Mouse (Mus musculus): ENCODE results near the gene Banp.
A peak's percentile ranks its signal among the peaks of the same experiment; 100 is the strongest.

The Banp gene

DNA sequence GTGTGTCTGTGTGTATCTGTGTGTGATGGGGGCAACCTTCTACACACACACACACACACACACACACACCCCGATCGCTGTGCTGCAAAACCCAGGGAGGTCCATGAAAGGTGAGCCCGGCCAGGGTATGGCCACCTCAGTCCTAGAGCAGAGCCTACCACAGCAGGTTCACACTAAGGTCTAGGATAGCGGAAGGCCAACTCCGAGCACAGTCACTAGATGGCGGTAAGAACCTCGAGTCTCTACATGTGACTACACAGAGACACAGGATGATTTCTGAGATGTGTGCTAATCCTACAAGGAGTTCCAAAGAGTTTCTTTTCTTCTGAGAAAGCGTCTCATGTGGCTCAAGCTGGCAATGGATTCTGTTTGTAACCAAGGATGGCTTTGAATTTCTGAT lies 22.2 kb upstream of the Banp start:
- peak; percentile 79 to 81 for DNase-seq

DNA sequence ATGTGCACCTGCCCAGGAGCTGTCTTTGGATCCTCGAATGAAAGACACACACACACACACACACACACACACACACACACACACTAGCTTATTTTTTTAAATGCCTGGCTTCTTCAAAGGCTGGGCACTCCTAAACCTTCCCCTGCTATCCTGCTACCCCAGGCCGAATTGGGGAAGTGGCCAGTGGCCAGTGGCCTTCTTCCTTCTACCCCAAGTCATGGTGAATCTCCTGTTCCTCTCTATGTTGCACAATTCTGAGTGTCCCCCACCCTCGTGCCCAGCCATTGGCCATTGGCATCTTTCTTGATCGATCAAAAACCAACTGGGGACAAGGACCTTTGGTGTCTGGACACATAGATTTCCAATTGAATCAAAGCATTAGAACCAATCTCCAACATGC lies 19.5 kb upstream of the Banp start:
- DNase-seq: no peak

DNA sequence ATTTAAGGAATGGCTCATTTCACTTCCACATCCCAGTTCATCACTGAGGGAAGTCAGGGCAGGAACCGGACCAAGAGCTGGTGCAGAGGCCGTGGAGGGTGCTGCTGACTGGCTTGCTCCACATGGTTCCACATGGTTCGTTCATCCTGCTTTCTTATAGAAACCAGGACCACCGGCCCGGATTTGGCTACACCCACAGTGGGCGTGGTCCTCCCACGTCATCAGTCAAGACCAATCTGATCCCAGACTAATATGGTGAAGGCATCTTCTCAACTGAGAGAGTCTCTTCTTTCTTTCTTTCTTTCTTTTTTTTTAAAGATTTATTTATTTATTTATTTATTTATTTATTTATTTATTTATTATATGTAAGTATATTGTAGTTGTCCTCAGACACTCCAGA lies 18.0 kb upstream of the Banp start:
- no peak for DNase-seq

DNA sequence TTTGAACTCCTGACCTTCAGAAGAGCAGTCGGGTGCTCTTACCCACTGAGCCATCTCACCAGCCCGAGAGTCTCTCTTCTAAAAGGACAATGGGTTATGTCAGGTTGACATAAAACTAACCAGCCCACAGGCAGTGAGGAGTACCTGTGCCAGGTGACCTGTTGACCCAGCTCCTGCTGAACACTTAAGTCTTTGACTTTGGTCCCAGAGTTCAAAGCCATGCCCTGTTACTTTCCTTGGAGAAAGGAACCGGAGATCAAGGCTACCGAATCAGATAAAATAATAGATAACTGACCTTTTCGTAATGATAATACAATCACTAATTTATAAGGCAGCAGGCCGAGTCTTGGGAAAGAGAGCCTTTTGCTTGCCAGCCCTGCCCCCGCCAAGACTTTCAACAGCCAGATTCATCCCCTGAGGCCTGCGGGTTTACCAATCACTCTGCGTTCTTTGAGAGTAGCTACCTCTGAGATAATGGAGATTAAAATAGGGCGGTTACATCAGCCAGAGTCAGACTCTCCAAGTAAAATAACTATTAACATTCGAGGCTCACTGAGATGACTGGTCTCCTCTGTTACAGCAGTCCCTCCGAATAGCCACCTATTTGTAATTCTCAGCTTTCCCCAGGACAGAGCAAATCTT lies 17.4 kb upstream of the Banp start:
- DNase-seq: no peak

DNA sequence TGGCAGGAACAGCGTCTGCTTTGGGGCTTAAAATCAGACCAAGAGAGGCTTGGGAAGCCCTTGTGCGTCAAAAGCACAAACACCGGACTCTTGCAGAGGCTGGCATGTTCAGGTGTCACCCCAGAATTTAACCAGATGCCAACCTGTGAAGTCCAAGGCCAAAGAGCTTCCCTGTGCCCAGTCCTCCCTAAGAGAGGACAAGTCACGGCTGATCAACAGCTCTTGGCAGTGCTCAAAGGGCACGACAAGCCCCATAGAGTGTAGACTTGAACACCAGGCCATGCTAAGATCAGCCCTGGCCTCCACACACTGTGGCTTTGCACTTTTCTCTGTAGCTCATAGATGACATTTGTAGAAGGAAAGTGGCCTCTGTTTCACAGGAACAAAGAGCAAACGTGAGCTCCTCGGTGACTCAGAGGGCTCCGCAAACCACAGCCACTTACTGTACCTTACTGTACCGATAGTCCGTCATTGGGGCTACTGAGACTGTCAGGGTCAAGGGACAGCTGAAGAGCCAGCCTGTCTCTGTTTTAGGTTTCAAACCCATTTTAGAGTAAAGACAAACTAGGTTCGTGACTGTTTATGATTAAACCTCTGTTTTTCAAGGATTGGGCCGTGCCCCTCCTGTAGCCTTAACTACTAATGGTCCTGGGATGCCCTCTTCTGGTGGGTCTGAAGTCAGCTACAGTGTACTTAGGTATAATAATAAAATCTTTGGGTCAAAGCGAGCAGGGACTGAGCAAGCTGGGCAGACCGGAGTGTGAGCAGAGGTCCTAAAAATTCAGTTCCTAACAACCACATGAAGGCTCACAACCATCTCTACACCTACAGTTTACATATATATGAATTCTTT lies 16.7 kb upstream of the Banp start:
- no peak for DNase-seq

DNA sequence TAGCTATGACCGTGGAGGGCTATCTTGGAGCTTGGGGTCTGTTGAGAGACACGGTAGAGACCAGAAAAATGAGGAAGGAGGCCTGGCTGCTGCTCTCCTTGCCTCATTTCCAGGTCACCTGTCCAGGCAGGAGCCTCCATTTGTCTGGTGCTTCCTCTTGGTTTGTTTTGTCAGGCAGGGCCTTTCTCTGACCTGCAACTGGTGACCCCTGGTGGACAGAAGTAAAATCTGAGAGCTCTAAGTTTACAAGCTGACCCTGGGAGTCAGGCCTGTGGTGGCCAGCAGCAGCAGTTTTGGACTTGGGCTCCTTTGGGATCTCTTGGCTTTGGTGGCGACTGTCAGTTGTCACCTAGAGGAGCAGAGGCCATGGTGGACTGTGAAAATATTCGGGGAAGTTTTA lies 15.0 kb upstream of the Banp start:
- DNase-seq: peak; percentile 71 to 77

DNA sequence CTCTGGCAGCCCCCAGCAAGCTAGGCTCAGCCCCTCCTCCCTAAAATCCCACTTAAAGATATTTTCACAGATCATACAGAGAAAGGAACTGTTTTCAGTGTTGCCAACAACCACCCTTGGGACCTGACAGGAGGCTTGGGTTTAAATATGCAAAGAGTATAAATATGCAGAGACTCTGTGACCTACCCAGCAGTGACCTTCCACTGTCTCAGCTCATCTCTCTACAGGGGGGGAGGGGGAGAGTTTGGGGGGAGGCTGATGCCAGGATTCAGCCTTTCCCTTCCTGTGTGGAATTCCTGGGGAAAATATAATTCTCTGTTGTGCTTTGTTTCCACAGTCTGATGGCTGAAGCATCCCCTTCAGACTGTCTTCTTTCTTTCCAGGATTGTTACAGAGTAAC lies 14.6 kb upstream of the Banp start:
- DNase-seq: peak in 1 of 2 experiments; percentile 36

DNA sequence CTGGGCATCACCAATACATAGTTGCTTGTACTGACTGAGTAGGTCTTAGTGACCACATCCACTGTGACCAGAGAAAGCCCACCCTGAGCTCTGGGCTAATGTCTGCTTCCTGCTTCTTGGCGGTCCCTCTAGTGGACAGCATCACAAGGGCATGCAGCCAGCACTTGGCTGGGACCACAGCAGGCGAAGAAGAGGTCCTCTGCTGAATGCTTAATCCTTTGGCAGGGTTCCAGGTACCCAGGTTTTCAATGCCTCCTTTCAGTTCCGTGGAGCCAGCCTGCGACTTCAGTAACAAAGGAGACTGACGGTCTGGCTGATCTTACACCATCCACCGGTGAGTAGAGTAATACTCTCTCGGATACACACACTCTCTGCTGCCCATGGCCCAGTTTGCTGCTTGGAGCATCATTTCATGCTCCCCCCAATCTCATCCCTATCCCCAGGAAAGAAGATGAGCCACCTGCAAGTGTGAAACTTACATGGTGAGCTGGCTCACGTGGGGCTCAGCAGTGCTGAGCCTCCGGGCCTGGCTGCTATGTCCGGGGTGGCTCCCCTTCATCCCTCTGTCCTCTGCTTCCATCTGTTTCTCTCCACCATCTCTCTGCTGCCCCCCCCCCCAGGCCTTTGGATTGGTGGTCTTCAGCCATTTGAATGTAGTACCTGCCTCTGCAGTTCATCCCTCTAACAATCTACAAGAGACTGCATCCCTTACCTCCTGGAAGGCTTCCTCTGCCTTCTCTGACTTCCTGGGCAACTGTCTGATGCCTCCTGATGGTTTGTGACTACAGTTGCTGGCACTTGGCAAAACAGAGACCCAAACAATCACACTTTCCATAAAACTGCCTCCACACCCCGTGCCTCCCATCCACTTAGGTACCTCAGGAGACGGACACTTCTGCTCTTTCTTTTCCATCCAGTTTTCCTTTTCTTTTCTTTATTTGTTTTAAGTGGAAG lies 13.9 kb upstream of the Banp start:
- DNase-seq: peak; percentile 98 to 99

DNA sequence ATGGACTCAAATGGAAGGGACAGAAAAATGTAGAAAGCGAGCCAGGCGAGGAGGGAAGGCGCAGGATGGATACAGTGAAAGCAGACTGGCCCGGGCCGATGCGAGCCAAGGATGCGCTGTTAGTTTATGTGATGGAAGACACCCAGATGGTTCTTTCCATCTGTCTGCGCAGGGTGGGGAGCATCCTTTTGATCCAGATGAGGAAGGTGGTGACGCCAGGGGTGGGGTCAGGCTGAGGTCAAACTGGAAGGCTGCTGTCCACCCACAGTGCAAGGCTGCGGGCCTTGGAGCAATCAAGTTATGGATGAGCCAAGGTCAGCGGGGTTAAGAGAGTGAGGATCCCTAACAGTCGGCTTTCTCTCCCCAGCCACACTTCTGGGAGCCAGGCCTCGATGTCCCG lies 13.2 kb upstream of the Banp start:
- DNase-seq: peak; percentile 68 to 75

DNA sequence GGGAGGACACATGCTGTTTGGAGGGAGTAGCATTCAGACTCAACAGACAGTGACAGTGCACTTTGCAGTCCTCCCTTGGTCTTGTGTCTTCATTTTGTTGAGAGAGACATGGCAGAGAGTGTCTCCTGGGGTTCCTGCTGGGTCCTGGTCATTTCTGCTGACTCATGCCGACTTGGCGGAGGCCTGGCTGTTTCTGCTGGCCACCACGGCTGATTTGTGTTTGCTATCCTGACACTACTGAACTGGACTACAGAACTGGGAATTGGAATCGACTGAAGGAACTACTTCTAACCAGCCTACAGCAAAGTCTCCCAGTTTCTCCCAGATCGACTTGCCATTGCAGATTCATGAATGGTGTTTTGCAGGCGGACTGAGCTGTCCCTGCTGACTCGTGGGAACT lies 10.8 kb upstream of the Banp start:
- DNase-seq: no peak

DNA sequence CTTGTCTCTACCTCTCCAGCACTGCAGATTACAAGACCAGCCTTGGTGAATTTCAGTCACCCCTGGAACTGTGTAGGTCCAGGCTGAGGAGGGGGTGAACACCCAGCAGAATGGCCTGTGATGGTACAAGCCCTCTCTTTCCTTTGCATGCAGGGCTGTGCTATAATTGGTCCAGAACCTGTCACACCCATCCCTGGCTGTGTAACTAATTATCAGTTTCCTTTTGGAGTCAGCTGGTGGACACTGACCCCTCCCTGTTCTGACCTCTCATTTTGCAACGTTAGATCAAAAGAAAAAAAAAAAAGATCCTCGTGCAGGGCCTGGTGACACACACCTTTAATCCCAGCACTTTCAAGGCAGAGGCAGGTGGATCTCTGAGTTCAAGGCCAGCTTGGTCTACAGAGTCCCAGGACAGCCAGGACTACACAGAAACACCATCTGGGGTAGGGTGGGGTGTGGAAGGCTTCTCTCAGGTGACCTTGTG lies 6.5 kb upstream of the Banp start:
- DNase-seq: no peak

DNA sequence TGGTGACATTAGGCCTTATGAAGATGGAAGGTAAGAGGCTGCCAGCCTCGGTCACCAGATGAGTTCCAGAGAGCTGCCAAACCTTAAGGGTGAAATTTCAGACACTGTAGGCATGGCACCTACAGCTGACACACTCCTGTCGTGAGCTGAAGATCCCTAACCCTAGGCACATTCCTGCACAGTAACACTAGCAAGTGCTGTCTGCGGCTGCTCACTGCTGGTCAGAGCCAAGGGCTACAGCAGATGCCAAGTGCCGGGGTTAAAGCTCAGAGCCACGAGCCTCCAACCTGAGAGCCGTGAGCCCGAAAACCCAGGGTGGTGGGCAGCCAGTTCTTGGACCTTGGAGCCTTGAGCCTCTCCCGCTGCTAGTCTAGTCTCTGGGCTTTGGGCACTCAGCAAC lies 5.8 kb upstream of the Banp start:
- no peak for DNase-seq

DNA sequence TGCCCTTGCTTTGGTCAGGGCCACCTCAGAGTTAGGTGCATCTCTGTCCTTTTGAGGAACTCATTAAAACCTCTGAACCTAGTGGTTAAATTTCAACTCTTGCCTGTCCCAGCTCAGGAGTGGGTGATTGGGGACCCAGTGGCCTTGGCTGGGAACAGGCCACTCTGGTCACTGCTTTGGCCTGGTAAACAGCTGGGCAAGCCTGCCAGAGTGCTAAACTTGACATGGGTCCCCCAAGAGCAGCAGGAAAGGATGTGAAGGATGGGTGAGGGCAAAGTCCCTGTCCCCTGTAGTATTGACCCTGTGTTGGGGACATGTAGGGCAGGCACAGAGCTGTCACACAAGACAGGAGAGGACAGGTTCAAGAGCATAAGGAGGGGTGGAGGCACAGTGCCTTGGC lies 4.7 kb upstream of the Banp start, which contains the start of gene Car5a:
Gene Car5a (minus strand): TSS at position 74 of the 400 bp plus-strand sequence.
- no peak for DNase-seq

DNA sequence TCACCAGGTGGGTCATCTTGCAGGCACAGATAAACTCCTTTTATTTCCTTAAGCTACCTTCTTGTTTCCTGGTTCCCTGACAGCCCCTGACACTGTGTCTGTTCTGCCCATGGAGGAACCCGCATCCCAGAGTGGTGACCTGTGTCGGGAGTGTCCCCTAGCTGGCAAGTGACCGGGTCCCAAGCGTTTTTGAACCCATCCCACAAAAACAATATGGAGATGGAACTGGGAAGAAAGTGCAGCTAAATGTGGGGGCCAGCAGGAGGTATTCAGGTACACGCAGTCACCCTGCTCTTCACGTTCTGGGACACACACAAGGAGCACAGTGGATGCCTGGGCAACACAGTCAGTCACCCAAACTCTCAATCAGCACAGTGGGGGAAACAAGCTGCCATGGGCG lies 3.2 kb upstream of the Banp start:
- DNase-seq: no peak

DNA sequence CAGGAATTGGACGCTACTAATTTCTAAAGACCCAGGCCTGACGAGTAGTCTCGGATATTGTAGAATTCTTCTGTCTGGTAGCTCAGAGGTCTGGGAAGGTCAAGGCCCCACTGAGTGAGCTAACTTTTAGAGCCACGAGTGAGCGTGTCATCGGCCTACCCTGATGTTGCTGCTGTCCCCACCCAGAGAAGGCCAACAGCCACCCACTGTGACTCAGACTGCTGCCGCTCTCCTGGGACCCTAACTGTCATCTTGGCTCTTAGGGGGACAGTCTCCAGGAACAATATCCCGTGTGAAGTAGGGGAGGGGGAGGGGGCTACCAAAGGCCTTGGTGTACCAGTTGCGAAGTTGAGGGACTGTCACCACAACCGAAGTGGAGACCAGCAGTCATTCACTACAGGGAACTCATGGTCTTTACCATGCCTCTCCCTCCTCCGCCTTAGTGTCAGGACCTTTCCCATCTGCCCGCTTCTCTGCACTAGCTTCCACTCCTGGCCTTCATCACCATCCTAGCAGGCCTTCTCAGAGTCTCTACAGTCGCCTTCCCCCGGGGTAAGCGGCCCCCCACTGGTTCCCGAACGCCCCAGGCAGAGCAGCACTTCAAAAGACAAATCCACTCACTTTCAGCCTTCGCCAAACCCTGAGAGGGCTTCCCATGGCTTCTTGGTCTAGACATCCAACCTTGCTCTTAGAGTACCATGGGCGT lies 2.4 kb upstream of the Banp start:
- DNase-seq: peak; percentile 49 to 57

DNA sequence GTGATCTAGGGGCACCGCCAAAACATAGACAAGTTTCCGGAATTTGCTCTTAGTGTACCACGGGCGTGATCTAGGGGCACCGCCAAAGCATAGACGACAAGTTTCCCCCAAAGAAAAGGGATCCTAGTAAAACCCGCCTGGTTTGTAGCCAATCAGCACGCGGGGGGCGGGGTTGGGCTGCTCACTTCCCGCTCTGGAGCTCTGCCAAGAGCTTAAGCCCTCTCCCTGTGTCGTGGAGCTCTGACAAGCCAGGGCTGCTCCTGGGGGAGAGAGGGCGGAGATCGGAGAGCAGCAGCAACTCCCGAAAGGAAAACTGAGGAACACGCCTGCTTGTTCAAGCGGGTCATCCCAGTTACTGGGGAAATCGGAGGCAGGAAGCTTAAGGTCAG lies 1.8 kb upstream of the Banp start:
- peak; percentile 94 to 95 for DNase-seq

DNA sequence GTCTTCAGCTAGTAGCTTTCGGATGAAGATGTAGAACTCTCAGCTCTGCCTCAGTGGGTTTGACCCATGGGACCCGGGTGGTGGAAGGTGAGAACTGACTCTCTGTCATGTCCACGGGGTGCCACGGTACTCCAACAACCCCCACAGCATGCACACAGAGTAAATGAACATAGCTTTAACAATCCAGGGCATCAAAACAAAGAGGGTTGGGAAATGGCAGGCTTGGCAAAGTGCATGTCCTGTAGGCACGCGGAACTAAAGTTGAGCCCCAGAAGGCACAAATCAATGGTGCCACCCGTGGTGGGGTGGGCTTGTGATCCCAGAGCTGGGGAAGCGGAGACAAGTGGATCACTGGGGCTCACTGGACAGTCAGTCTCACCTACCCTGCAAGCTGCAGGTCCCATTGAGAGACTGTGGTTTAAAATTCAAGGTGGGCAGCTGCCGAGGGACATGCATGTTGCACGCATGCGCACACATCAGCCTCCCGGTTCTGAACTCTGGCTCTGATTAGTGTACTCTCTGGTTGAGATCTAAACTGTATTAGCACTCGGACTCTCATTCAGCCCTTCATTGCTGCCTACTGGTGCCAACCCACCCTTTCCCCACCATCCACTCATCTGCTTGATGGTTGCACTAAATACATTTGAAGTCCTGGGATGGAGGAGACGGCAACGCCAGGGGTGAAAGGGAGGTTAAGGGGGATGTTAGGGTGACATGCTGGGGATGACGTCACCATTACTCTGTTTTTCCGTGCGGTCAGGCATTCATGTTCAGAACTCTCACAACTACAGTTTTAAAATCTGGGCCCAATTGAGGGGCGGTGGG lies 1.0 kb upstream of the Banp start:
- DNase-seq: peak; percentile 56

DNA sequence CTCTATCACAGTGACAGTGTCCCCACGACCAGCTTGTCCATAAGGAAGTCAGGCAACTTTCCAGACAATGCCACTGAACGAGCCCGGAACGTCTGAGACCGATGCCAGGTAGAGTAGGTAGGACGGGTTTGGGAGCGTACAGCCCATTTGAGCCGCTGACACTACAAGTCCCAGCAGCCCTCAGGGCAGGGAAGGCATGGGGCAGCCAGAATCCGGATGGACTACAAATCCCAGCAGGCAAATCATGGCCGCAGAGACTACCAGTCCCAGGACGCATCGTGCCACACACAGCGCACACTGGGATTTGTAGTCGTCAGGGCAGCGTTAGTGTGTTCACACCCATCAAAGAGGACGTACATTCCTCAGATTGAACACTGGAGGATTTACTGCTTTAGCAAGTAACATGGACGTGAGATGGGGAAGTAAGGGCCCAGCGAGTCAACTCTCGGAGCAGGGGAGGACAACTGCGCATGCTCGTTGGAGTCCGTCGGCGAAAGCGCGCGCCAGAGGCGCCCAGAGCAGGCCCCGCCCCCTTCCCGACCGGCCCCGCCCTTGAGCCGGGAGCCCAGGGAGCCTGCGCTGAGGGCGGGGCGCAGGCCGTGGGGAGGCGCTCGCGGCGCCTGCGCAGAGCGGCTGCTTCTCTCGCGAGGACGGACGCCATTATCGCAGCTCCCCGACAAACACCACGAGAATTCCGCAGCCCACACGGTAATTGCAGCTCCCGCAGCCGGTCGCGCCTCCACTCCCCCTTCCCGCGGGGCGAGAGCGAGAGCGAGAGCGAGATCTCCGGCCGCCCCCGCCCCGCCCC lies 595 bp downstream of the Banp start:
- DNase-seq: peak; percentile 100

DNA sequence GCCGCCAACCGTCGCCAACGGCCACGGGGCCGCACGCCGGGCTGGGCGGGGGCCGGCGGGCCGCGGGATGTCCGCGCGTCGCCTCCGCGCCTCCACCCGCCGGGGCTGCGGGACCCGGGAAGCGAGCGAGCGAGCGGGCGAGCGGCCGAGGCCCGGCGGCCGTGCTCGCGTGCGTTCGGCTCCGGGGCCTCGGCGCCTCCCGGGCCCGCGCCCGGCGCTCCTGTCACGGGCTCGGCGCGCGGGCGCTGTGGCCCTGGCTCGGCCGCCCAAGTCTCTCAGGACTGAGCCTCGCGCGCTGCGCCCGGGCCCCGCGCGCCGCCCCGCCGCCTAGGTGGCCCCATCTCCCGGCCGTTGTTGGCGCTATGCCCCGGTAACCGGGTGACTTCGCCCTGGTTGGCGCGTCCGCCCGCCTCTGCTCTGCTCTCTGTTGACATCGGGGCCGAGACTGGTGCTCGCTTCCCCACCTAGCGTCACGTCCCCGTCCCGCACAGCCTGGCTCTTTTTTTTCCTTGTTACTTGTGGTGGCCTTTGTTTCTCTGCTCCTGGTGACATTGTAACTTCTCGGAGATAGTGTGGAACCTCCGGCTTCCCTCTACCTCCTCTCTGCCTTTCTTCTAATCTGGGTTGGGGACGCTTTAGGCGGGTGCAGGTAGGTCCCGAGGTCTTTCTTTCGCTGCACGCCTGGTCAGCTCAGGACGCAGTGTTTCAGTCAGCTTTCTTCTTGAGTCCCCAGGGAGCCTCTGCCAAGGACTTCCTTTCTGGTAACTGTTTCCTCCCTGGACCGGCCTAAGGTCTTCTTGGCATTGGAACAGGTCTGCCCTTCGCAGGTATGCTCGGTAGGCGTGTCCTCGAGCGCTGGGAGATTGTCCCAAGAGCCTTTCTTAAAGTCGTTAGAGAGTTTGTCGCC lies 1.5 kb downstream of the Banp start:
- peak; percentile 86 to 89 for DNase-seq

DNA sequence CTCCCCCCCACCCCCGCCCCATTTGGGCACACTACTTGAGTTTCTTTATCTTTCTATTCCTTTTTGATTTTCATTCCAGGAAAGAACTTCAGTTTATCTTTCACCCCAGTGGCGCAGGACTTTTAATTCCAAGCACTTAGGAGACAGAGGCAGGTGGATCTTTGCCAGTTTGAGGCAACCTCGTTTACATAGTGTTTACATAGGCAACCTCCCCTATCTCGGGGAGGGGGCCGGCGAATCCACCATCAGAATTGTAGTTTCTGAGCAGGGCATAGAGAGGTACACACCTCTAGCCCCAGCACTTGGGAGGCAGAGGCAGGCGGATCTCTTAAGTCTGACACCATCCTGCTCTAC lies 2.1 kb downstream of the Banp start:
- peak; percentile 38 to 53 for DNase-seq

Measured in cerebellum, postnatal 10 days (tissue).